Mouse (Mus musculus): ENCODE results near the gene Sfta2. TPM values are rescaled to one million over a fixed set of nuclear protein-coding genes. Genes with fewer than 3 reads are reported as not detected.

Sfta2 gene
- total RNA-seq, 2 experiments from 2014 or later: not detected

DNA sequence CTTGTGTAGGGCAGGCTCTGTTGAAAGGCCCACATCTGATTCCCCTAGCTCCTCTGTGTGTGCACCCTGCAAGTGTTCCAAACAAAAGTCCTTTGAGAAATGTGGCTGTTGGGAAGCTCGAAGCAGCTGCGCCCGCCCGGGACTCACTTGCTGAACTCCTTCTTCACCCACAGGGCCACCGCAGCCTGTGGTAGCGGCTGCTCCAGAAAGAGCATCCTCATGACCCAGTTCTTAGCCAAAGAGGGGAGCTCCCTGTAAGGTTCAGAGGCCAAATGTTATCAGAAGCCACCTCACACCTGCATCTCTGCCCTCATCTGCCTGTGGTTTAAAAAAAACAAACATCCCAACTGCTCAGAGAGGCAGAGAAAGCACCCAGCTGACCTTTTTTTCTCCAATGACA lies 70.5 kb downstream of the Sfta2 start:
- no peak for DNase-seq (ENCODE audit: low spot score in 2 of 2)

DNA sequence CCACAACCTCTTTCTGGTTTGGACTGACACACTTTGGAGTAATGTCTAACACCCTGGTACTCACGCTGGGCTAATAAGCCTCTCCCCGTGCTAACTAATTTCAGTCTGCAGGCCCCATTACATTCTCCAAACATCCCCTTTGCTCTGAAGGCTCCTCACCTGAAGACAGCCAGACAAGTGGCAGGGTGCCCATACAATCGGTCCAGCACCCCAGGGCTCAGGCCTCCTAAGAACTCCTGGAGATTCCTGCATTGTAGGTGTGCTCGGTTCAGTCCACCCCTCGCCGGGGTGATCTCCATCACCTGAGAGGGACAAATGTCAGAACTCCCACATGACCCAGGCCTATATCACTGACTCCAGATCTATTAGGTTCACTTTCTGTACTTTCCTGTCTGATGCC lies 71.2 kb downstream of the Sfta2 start:
- DNase-seq (ENCODE audit: low spot score in 2 of 2): no peak

DNA sequence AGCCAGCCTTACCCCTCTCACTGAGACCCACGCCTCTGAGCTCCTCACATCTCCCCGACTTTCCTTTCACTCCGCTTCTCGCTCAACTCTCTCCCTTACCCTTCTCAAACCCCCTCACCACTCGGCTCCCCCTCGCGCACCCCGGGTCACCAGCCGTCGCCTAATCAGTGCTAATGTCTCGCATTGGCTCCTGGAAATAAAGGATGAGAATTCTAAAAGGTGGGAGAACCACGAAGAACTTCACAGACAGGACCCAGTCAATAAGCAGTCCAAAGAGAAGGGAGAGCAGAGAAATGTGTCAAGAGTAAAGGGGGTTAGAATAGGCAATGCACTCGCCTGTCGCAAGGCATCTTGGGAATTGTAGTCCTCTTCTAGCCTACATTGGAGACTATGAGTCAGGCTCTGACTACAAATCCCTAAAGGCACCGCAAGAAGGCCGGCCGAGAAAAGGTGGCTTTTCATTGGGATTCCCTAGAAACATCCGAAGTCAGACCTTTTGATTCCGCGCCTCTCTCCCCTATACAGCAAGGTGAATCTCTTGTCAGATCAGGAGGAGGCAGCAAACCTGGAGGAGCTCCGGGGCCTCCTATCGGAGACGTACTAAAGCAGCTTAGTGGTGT lies 72.2 kb downstream of the Sfta2 start, which contains the start of gene Gtf2h4:
Gene Gtf2h4, minus strand, starts transcription at position 324 of the 620 bp plus-strand sequence.
- peak; percentile 88 to 90 for DNase-seq (ENCODE audit: low spot score in 2 of 2)

DNA sequence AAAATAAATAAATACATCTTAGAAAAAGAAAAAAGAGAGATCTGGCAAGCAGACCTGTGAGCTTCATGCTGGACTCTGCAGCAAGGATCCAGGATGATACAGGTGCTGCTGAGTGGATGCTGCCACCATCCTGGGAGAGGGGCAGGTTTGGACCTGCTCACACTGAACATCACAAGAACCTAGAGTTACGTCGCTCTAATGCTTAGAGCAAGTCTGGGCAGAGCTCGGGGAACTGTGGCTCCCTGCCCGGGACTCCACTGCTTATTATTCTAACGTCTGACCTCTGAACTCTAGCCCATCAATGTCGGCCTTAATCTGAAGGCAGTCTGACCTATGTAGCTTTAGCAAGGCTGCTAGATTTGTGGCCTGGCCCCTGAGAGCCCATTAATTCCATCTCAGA lies 79.2 kb downstream of the Sfta2 start:
- no peak for DNase-seq (ENCODE audit: low spot score in 2 of 2)

DNA sequence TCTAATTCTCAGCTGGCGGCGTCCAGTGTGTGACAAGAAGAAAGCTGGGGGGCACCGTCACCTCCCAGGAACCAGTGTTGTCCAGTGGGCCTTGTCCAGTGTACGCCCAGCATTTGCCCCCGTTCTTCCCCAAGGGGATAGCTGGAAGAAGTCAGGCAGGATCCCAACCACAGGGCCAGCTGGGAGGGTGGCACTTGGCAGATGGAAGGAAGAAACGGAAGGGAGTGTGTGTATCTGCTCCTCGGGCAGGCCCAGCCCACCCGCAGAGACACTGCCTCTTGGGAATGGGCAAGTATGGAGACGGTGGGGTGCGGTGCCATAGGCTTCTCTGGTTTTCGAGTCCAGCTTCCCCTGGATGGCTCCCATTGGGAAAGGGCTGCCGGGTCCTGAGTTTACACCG lies 80.6 kb downstream of the Sfta2 start:
- no peak for DNase-seq (ENCODE audit: low spot score in 2 of 2)

DNA sequence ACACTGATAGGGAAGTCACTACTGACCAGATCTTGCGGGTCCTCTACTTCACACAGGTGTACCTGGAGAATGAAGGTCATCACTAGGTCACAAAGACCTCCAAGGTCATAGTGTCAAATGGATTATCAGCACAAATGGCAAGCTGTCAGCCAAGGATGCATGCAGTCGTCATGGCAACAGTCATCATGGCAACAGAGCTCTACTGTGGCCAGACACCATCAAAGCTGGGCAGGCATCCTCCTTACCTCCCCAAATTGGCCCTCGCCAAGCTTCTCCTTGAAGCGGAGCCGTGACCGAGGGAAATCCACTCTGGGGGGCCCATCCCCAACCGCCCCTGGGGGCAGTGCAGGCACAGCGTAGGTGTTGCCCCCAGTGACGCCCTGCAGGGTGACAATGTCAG lies 83.7 kb downstream of the Sfta2 start:
- no peak for DNase-seq (ENCODE audit: low spot score in 2 of 2)

DNA sequence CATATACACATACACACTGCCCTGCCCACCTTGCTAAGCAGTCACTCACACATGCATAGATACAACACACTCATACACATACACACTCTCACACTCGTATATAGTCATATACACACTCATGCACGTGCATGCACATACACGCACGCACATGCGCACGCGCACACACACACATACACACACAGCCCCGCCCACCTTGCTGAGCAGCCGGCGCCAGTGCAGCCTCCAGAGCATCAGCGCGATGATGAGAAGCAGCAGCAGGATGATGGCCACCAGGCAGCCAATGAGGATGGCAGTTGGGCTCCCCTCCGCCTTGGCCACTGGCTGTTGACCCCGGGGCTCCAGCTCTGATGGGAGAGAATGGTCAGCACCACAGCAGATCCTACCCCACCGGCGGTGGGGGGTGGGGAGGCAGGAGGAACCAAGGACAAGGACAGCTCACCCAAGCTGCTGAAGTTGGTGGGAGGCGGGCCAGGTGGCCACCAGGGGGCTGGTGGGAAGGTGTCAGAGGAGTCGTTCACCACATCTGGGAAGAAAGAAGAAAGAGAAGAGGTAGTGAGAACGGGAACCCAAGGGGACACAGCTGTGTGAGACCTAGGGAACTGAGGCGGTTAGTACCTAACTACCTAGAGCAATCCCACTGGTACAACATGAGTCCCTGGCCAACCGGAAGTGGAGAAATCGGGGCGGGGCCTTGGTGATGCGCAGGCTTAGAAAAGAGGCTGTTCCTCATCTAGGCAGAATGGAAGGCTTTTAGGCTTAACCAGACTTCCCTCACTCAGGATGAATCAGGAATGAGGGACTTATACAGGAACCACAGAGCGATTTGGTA lies 87.2 kb downstream of the Sfta2 start:
- no peak for DNase-seq (ENCODE audit: low spot score in 2 of 2)

DNA sequence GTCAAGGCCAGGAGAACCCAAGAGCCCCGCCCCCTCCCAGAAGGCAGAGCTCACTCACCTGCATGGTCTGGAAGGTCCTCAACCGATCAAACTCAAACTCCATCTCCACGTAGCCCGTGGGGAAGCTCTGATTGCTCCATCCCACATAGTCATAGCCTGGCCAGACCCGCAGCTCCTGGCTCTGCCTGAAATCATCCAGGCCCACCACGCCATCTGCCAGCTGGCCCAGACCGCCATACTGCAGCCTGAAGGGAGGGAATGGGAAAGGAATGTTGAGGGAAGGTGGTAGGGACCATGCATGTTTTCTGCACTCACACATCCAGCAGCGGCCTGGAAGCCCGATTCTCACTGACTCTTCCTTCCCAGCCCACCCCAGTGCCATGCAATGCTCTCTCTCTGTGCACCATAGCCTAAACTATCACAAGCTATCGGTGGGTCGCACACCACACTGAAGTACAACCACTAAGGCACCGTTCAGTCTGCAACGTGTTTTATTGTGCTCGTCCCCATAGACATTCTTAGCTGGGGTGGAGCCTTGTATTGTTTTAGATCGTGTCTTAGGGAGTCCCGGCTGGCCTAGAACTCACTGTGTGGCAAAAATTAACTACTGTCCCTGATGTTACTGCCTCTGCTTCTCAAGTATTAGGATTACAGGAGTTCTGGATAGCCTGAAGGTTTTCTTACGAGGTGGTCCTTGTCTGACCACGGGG lies 88.7 kb downstream of the Sfta2 start:
- DNase-seq (ENCODE audit: low spot score in 2 of 2): no peak

DNA sequence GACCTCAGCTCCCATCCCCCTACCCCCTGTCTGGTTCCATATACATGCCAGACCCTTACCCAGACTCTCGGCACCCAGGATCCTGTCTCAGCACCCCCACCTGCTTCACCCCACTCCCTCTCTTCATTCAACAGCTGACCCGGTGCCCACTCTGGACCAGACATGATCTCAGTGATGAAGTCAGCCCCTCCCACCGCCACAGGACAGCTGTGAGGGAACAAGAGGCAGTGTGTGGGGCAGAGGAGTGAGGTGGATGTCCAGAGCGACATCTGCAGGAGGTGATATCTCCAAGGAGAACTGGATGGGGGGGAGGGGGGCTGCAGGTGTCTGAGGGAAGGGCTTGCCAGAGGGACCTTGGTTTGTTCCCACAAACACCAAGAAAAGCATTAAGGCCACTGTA lies 90.5 kb downstream of the Sfta2 start:
- no peak for DNase-seq (ENCODE audit: low spot score in 2 of 2)

DNA sequence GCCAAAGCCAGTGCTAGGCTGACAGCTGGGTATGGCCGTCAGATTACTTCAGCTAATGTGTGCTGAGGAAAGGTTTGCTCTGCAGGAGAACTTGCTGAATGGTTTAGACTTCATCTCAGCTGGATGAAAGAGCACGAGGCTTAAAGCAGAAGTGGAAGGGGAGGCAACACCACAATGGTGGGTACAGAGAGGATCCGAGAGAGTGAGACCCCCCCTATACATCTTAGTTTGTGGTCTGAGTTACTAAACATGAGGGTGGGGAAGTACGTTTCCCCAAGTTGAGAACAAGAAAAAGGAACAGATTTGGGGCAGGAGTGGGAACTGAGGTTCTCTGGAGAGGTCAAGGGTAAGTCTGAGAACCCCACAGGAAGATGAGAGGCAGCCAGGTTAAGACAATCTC lies 91.0 kb downstream of the Sfta2 start:
- DNase-seq (ENCODE audit: low spot score in 2 of 2): no peak

DNA sequence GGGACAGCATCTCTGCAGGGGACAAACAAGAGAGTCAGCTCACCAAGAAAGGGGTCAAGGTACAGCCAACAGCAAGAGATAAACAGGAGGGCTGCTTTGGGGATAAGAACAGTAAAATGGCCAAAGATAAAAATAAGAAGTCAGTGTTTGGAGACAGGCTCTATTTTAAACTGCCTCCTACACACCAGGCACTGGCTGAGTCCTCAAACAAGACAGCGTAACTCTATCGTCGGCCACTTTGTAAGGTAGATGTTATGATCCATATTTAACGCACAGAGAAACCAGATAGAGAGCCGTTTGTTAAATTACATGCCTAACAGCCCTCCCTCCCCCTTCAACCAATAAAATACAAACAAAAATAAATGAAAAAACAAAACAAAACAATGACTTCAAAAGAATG lies 92.6 kb downstream of the Sfta2 start:
- DNase-seq (ENCODE audit: low spot score in 2 of 2): no peak

DNA sequence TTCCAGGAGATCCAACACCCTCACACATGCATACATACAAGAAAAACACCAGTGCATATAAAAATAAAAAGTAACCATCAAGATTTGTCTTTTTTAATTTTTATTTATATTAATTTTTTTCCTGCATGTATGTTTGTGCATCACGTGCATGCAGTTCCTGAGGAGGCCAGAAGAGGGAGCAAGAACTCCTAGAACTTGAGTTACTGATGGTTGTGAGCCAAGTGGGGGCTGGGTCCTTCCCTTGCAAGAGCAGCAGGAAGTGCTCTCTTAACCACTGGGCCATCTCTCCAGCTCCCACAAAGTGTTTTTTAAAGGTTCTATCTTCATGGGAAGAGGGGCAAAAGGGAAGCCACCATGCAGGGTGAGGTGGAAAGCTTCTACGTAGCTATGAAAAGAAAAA lies 93.9 kb downstream of the Sfta2 start:
- no peak for DNase-seq (ENCODE audit: low spot score in 2 of 2)

DNA sequence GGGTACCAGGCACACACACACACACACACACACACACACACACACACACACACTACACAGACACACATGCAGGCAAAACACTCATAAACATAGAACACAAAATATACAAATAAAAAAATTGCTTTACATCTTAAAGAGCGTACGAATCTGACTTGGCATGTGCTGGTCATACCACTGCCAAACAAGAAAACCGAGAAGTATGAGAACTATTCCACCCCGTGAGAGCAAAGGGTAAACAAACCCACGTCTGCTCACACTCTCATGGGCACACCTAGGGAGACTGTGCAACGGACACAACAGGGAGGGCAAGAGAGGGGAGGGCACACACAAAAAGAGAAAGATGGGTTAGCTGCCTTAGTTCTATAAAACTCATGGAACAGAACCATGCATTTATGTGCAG lies 95.3 kb downstream of the Sfta2 start:
- no peak for DNase-seq (ENCODE audit: low spot score in 2 of 2)

DNA sequence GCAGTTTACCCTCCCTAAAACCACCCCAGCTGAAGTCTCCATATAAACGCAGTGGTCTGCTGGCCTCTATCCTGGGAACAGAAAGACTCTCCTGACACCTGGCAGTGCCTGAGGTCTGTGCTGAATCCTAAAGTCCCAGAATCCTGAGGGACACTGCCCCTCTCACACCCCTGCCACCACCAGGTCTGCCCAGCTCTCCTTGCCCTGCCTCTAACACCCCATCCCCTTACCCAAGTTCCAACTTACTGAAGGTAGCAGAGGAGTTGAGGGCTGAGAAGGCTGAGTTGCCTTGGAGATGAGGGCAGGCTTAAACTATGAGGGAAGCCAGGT lies 96.0 kb downstream of the Sfta2 start:
- DNase-seq (ENCODE audit: low spot score in 2 of 2): no peak

DNA sequence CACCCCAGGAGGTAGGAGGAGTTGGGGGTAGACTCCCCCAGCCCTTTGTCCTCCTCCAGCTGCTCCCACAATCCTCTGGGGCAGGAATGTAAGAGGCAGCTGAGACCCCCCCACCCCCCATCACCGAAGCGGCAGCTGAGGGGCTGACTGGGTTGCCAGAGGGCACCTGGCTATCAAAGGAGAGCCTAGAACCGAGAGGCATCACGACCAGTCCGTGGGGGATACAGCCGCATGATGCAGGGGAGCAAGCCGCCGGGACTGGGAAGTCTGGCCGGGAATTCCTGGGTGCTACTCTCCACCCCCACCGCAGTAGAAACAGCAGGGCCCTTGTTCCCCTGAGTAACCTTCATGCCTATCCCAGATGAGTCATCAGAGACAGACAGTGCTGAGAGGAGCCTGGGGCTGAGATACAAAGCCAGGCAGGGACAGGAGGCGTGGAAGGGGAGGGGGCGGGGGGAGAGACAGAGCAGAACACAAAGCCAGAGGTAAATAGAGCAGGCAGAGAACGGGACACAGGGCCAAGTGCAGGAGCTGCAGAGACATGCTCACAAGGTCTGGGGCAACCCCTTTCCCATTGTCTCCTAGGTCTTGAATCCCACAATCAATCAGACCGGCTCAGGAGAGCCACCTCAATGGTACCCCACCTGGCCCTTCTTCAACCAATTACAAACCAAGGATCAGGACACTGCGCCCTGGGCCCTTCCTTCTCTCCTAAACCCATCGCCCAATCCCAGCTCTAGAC lies 96.6 kb downstream of the Sfta2 start:
- DNase-seq (ENCODE audit: low spot score in 2 of 2): peak; percentile 47 to 58

DNA sequence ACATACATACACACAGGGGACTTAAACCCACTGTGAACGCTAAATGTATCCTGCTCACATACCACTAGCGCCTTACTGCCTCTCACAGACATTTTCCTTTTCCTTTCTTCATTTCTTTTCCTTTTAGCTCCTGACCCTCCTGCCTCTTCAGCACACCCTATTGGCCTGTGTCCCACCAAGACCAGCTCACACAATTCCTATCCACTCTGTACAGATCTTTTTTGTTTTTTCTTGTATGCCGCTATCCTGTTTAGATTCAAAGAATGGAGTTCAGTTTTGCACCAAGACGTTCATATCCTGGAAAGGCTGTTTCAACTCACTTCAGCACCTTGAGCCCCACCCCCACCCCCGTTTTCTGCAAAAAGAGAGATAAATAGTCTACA lies 97.1 kb downstream of the Sfta2 start:
- no peak for DNase-seq (ENCODE audit: low spot score in 2 of 2)

DNA sequence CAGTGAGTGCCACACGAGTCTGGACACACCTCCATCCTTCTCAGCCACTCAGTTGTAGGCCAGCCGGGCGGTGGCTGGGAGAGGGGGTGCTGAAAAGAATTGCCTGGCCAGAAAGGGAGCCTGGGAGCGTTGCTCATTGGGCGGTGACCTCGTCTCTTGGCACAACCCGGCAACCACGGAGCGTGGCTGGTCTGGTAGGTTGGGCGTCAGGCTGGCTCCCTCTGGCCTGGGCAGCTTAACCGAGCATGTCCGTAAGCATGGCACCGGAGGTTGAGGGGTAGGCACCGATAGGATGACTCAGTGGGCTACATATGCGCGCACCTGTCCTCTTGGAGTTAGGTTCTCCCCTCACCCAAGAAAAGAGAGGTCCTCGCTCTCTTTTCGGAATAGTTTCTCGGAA lies 98.6 kb downstream of the Sfta2 start:
- peak; percentile 54 to 67 for DNase-seq (ENCODE audit: low spot score in 2 of 2)

All from left cerebral cortex, adult 18-20 months (tissue).